Mouse (Mus musculus): ENCODE measurements around the gene Disc1.

- TF ChIP-seq NRF1 (IDR thresholded peaks at IDR 0.05; ENCODE audit: insufficient read depth, low read depth, low read length, poor library complexity, severe bottlenecking): no peak
- TF ChIP-seq USF1 (IDR thresholded peaks at IDR 0.05; ENCODE audit: low read depth, low read length): no peak
- no peak; the same call in 1 of the 2 replicates for TF ChIP-seq ZNF384 (IDR thresholded peaks at IDR 0.05; ENCODE audit: low read depth, low read length)
- 0 out of 2 replicates have a peak, but pooled peaks have one; percentile 15 for TF ChIP-seq TCF12 (IDR thresholded peaks at IDR 0.05; ENCODE audit: low read depth, low read length)
- TF ChIP-seq POLR2AphosphoS2 (IDR thresholded peaks at IDR 0.05; ENCODE audit: low read length): no peak
- peak; percentile 38; the same call in 1 of the 2 replicates for TF ChIP-seq HCFC1 (IDR thresholded peaks at IDR 0.05; ENCODE audit: low read depth, low read length)
- no peak for TF ChIP-seq KAT2A (conservative IDR thresholded peaks at IDR 0.05; ENCODE audit: low read depth, low read length)
- peak; percentile 88 to 99 (median 97) for TF ChIP-seq CTCF (IDR thresholded peaks at IDR 0.05 in 2 of 3, conservative IDR thresholded peaks at IDR 0.05 in 1 of 3; ENCODE audit: control insufficient read depth in 1 of 3, insufficient read depth in 1 of 3, low read depth in 2 of 3, low read length in 3 of 3, poor library complexity in 1 of 3, severe bottlenecking in 1 of 3)
- no peak for TF ChIP-seq RCOR1 (IDR thresholded peaks at IDR 0.05; ENCODE audit: low read depth, low read length)
- 0 out of 2 replicates have a peak, but pooled peaks have one; percentile 10 for TF ChIP-seq ELF1 (IDR thresholded peaks at IDR 0.05; ENCODE audit: low read depth, low read length)
- no peak for TF ChIP-seq GABPA (IDR thresholded peaks at IDR 0.05; ENCODE audit: low read depth, low read length)
- TF ChIP-seq EP300 (IDR thresholded peaks at IDR 0.05; ENCODE audit: low read depth in 1 of 2, low read length in 2 of 2): no peak
- no peak for TF ChIP-seq TAL1 (IDR thresholded peaks at IDR 0.05; ENCODE audit: low read length)
- TF ChIP-seq GATA1 (IDR thresholded peaks at IDR 0.05; ENCODE audit: low read depth, low read length): no peak
Measured at GRCm38 (mm10) chr8:125183548-125184451, 129.8 kb downstream of the Disc1 start.
